Mouse (Mus musculus): ENCODE results near the gene Ndp. TPM values are rescaled to one million over a fixed set of nuclear protein-coding genes. Genes with fewer than 3 reads are reported as not detected.

Gene Ndp
- 0.92 TPM for polyA plus RNA-seq (2014; fragmentation: Illumina TruSeq; extraction: RNeasy Lipid Tissue Mini Kit (QIAGEN cat#74804); ENCODE audit: low read depth, low replicate concordance)

GRCm38 (mm10) chrX:16911241-16911873, at the start of gene Ndp:
TSS of gene Ndp (minus strand) at chrX:16911774.

Other genes with a start within 250 kb of the Ndp start
- gene Maob, start 94.4 kb downstream of the Ndp start, polyA plus RNA-seq (2014; fragmentation: Illumina TruSeq; extraction: RNeasy Lipid Tissue Mini Kit (QIAGEN cat#74804); ENCODE audit: low read depth, low replicate concordance): 50.8 TPM

Measured in adipose tissue, adult 10 weeks (tissue).